Comparison of ENCODE assay signal across 8 mouse cellular contexts in genomic region chr11:120190526-120191412, GRCm38 (mm10). TPM values are rescaled to one million over a fixed set of nuclear protein-coding genes. Genes with fewer than 3 reads are reported as not detected.
A peak's percentile ranks its signal among the peaks of the same experiment; 100 is the strongest.
DNase-seq lines count a peak whose midpoint lies in the region; ATAC-seq lines count a peak whose summit lies in the region.

No protein-coding gene starts in this region.

- intact Hi-C loops in heart, postnatal 36 days (cut with DNase I): no loop called here

- H3K27me3 ChIP-seq in heart, embryonic 10.5 days (ENCODE audit: insufficient read depth, poor library complexity, severe bottlenecking): no peaks in the 10 kb centered on the region
- no peaks in the 10 kb centered on the region for H3K27me3 ChIP-seq in embryonic facial prominence, embryonic 12.5 days
- H3K27me3 ChIP-seq in intestine, embryonic 15.5 days (replicated peaks): no peaks in the 10 kb centered on the region
- no peaks in the 10 kb centered on the region for H3K27me3 ChIP-seq in midbrain, embryonic 14.5 days (ENCODE audit: control insufficient read depth, insufficient read depth, low read length)

- H3K4me2 ChIP-seq in embryonic facial prominence, embryonic 12.5 days (replicated peaks): peak overlapping the region; percentile 96
- peak overlapping the region; percentile 79 for H3K4me2 ChIP-seq in intestine, embryonic 15.5 days (replicated peaks)
- peak overlapping the region; percentile 99 for H3K4me2 ChIP-seq in midbrain, embryonic 14.5 days (ENCODE audit: low read length)

- ATAC-seq in embryonic facial prominence, embryonic 12.5 days (ENCODE audit: insufficient number of reproducible peaks, insufficient read depth, low FRiP score, low TSS enrichment): no peak
- ATAC-seq in intestine, embryonic 15.5 days: no peak
- ATAC-seq in midbrain, embryonic 14.5 days (ENCODE audit: low FRiP score, low TSS enrichment): peak; percentile 16; the same call in 1 of the 2 replicates
- no peak for ATAC-seq in frontal cortex, adult (ENCODE audit: low TSS enrichment)

- H3K36me3 ChIP-seq in heart, embryonic 10.5 days: peaks cover 11% of the 10 kb centered on the region
- H3K36me3 ChIP-seq in embryonic facial prominence, embryonic 12.5 days: no peaks in the 10 kb centered on the region
- no peaks in the 10 kb centered on the region for H3K36me3 ChIP-seq in intestine, embryonic 15.5 days
- H3K36me3 ChIP-seq in midbrain, embryonic 14.5 days (ENCODE audit: control insufficient read depth, insufficient read depth, low read length): peaks cover 5% of the 10 kb centered on the region; the same call in 1 of the 2 replicates

- peak overlapping the region; percentile 47 for H3K9ac ChIP-seq in embryonic facial prominence, embryonic 12.5 days
- H3K9ac ChIP-seq in intestine, embryonic 15.5 days: peak overlapping the region; percentile 40
- H3K9ac ChIP-seq in midbrain, embryonic 14.5 days (replicated peaks; ENCODE audit: low read length): peak overlapping the region; percentile 45

- H3K4me1 ChIP-seq in heart, embryonic 10.5 days: peaks cover 26% of the 10 kb centered on the region
- peaks cover 25% of the 10 kb centered on the region for H3K4me1 ChIP-seq in embryonic facial prominence, embryonic 12.5 days
- H3K4me1 ChIP-seq in intestine, embryonic 15.5 days (replicated peaks): peaks cover 19% of the 10 kb centered on the region
- peaks cover 9% of the 10 kb centered on the region; the same call in 1 of the 2 replicates for H3K4me1 ChIP-seq in midbrain, embryonic 14.5 days (ENCODE audit: control insufficient read depth, insufficient read depth, low read length)

- H3K27ac ChIP-seq in heart, embryonic 10.5 days: peak overlapping the region; percentile 99
- H3K27ac ChIP-seq in embryonic facial prominence, embryonic 12.5 days: peak overlapping the region; percentile 97
- H3K27ac ChIP-seq in intestine, embryonic 15.5 days: peak overlapping the region; percentile 85
- peak overlapping the region; percentile 97; the same call in 1 of the 2 replicates for H3K27ac ChIP-seq in midbrain, embryonic 14.5 days (replicated peaks; ENCODE audit: low read depth, low read length)

- WGBS in heart, embryonic 10.5 days: 33% methylated on average over 14 of the region's 14 CpGs
- WGBS in embryonic facial prominence, embryonic 12.5 days: 22% methylated on average over 14 of the region's 14 CpGs
- 35% methylated on average over 14 of the region's 14 CpGs for WGBS in intestine, embryonic 15.5 days
- 31% methylated on average over 14 of the region's 14 CpGs for WGBS in midbrain, embryonic 14.5 days

- no peaks in the 10 kb centered on the region for H3K9me3 ChIP-seq in heart, embryonic 10.5 days
- H3K9me3 ChIP-seq in embryonic facial prominence, embryonic 12.5 days: no peaks in the 10 kb centered on the region
- H3K9me3 ChIP-seq in intestine, embryonic 15.5 days: no peaks in the 10 kb centered on the region
- no peaks in the 10 kb centered on the region for H3K9me3 ChIP-seq in midbrain, embryonic 14.5 days (ENCODE audit: control insufficient read depth, low read length)

- no peak for DNase-seq in heart, embryonic 10.5 days (ENCODE audit: low spot score)
- DNase-seq in heart, postnatal 36 days: no peak
- no peak for DNase-seq in midbrain, embryonic 14.5 days
- DNase-seq in ovary, postnatal 10 days (ENCODE audit: low spot score): no peak
- DNase-seq in gastrocnemius, postnatal 4 days (ENCODE audit: low spot score in 2 of 2): no peak

- peak overlapping the region; percentile 95 for H3K4me3 ChIP-seq in heart, embryonic 10.5 days
- peak overlapping the region; percentile 67 for H3K4me3 ChIP-seq in embryonic facial prominence, embryonic 12.5 days
- H3K4me3 ChIP-seq in intestine, embryonic 15.5 days (replicated peaks): peak overlapping the region; percentile 80
- peak overlapping the region; percentile 86 for H3K4me3 ChIP-seq in midbrain, embryonic 14.5 days (replicated peaks; ENCODE audit: low read depth, low read length)

RNA-seq across cellular contexts. Expression of gene Slc38a10, which starts 39.6 kb away (rescaled TPM):
- polyA plus RNA-seq in heart, embryonic 10.5 days (2016; fragmentation: Nextera tagmentation; extraction: Ambion mirVana): 99.0 and 123 TPM in 2 replicates
- 10 to 100 TPM; 79.8 to 81.1 TPM for total RNA-seq in heart, postnatal 36 days (2021)
- 95.0 and 99.5 TPM in 2 replicates for polyA plus RNA-seq in embryonic facial prominence, embryonic 12.5 days (2016; fragmentation: Nextera tagmentation; extraction: Ambion mirVana)
- polyA plus RNA-seq in intestine, embryonic 15.5 days (2015; fragmentation: Nextera tagmentation; extraction: Ambion mirVana): 81.8 and 88.2 TPM in 2 replicates
- 88.3 and 119 TPM in 2 replicates for polyA plus RNA-seq in midbrain, embryonic 14.5 days (2014; fragmentation: Nextera tagmentation; extraction: Ambion mirVana)
- 100 to 1,000 TPM in 1 of 2 experiments, 10 to 100 TPM in 1; 88.6 to 100 TPM for total RNA-seq in gastrocnemius, postnatal 4 days (2021)

RNA-seq across cellular contexts. Expression of gene Bahcc1, which starts 42.0 kb away (rescaled TPM):
- 7.7 and 12.9 TPM in 2 replicates for polyA plus RNA-seq in heart, embryonic 10.5 days (2016; fragmentation: Nextera tagmentation; extraction: Ambion mirVana)
- total RNA-seq in heart, postnatal 36 days (2021): 10 to 100 TPM in 1 of 2 experiments, 1 to 10 TPM in 1; 8.5 to 11.2 TPM
- polyA plus RNA-seq in embryonic facial prominence, embryonic 12.5 days (2016; fragmentation: Nextera tagmentation; extraction: Ambion mirVana): 16.8 and 18.8 TPM in 2 replicates
- polyA plus RNA-seq in intestine, embryonic 15.5 days (2015; fragmentation: Nextera tagmentation; extraction: Ambion mirVana): 5.8 and 7.1 TPM in 2 replicates
- polyA plus RNA-seq in midbrain, embryonic 14.5 days (2014; fragmentation: Nextera tagmentation; extraction: Ambion mirVana): 20.0 and 25.9 TPM in 2 replicates
- 10 to 100 TPM; 13.6 to 15.1 TPM for total RNA-seq in gastrocnemius, postnatal 4 days (2021)
